Mouse (Mus musculus) liver, adult 2 months (tissue): ENCODE measurements around the gene Mtch1. TPM values are rescaled to one million over a fixed set of nuclear protein-coding genes. Genes with fewer than 3 reads are reported as not detected.

Source experiments
- DNase-seq: peaks from one replicate; pipeline ENCODE4 v3.0.0-alpha.2; 2011; ENCODE audit warnings: low read depth, low spot score; ENCODE audit errors: extremely low read depth
- H3K27ac ChIP-seq: fragments of 200-500 bp; replicated peaks from 2 replicates; pipeline ENCODE4 v1.5.1; 2012; ENCODE audit warnings: low read depth, mild to moderate bottlenecking, control low read depth, inconsistent platforms, low read length; ENCODE audit not compliant: insufficient read depth
- H3K27me3 ChIP-seq: fragments of 200-500 bp; 2 replicates; pipeline ENCODE4 v1.6.1; 2012; ENCODE audit warnings: mild to moderate bottlenecking, moderate library complexity, low read length, inconsistent platforms; ENCODE audit not compliant: control insufficient read depth, insufficient read depth
- H3K36me3 ChIP-seq: fragments of 200-500 bp; 2 replicates; pipeline ENCODE4 v1.6.1; 2012; ENCODE audit warnings: low read length, inconsistent platforms; ENCODE audit not compliant: control insufficient read depth, insufficient read depth
- H3K4me1 ChIP-seq: fragments of 200-500 bp; 2 replicates; pipeline ENCODE4 v1.6.1; 2011; ENCODE audit warnings: low read length; ENCODE audit not compliant: control insufficient read depth, insufficient read depth
- H3K4me3 ChIP-seq: fragments of 200-500 bp; 2 replicates; pipeline ENCODE4 v1.5.1; 2011; ENCODE audit warnings: low read depth, mild to moderate bottlenecking, control low read depth, low read length, moderate library complexity; ENCODE audit not compliant: insufficient read depth
- H3K79me2 ChIP-seq: fragments of 200-500 bp; 2 replicates; pipeline ENCODE4 v1.6.1; 2012; ENCODE audit warnings: inconsistent platforms, mild to moderate bottlenecking, low read length, moderate library complexity; ENCODE audit not compliant: control insufficient read depth, insufficient read depth
- H3K9ac ChIP-seq: fragments of 200-500 bp; 2 replicates; pipeline ENCODE4 v1.6.1; 2012; ENCODE audit warnings: low read depth, mild to moderate bottlenecking, control low read depth, inconsistent platforms, low read length
- CTCF ChIP-seq: fragments of 200-500 bp; IDR thresholded peaks from 2 replicates; pipeline ENCODE4 v1.5.1; 2011; ENCODE audit warnings: low read depth, low read length, control low read depth
- POLR2A ChIP-seq: fragments of 200-500 bp; IDR thresholded peaks from 2 replicates; pipeline ENCODE4 v1.6.1; 2011; ENCODE audit warnings: low read length, control low read depth; ENCODE audit not compliant: insufficient read depth; ENCODE audit errors: extremely low read depth
- WGBS: fragments of 180-500 bp; shearing (Covaris S2); methylation state at CpG from one replicate; pipeline ENCODE4 v1.1.7; 2018; 5-methylcytosine and 5-hydroxymethylcytosine counted together
- polyA plus RNA-seq: library from polyadenylated mRNA; depleted of rRNA; stranded (reverse); fragments of >200 nt; gene quantifications from 2 replicates; pipeline ENCODE4 v1.2.3, GENCODE M21; 2012
- total RNA-seq: library from RNA; depleted of rRNA; stranded (reverse); fragments of >200 nt; gene quantifications from 2 replicates; pipeline ENCODE4 v1.2.3, GENCODE M21; 2014

The Mtch1 gene
- total and polyA plus RNA-seq, 2 experiments, result 82.7 to 136 TPM

DNA sequence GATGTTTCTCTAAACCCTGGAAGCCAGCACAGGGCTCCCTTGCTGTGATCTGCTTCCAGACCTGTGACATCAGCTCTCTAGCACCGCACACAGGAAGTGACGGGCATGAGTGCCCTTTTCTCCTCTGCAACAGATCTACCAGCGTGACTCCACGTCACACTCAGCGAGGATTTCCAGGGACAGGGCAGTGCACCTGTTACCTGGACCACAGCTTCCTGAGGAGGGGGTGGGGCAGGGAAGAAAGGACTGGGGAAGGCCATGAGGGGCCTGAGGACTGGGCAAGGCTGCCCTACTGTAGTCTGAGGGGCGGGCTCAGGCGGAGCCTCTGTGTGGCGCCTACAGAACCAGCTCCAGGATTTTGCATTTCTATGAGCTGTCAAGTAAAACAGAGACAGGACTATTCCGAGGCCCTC is 6.1 kb downstream of the Mtch1 start:
- WGBS, result 57% methylated on average over 9 of the region's 9 CpGs
- Histone ChIP-seq H3K27me3 (no peaks in the 10 kb centered on the region), H3K36me3 (peaks cover 2% of the 10 kb centered on the region), H3K9ac (no peak overlapping the region), H3K4me1 (peaks cover 7% of the 10 kb centered on the region; the same call in 1 of the 2 replicates), H3K4me3 (no peak overlapping the region), H3K79me2 (no peaks in the 10 kb centered on the region), H3K27ac (no peak overlapping the region)
- TF ChIP-seq POLR2A, result no peak
- no peak for TF ChIP-seq CTCF
- no peak for DNase-seq

DNA sequence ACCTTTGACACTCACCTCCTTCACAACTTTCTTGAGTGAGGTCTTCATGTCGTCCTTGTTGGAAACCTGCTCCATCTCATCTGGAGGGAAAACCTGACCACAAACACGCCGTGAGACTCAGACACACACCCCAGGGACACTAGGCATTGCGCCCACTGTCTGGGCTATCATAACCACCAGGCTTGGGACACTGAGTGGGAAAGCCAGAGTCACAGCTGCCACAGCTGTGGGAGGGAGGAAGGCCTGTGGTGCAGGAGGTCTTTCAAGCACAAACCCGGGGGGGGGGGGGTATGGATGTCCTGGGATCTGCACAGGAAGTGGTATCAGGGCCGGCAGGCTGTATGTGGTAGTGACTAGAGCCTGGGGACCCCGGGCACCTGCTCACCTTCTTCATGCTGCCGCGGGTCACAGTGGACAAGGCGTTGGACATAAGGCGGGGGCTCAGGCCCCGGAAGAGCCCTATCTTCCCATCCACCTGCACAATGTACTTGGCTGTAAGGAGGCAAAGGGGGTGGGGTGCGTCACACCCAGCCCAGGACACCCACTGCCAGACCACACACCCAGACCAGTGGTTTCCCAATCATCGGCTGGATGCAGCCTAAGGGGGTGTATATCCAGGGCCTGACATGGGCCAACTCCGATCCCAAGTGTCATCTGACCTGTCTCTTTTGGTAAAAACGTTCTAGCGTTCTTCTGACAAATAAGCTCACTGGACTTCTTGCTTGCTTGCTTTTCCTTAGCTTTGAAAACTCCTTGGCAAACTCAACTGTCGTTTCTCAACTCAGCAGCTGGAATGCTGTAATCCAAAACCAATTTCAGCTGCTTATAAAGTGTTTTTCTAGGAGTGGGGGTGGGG is 7.1 kb downstream of the Mtch1 start:
- WGBS, result 81% methylated on average over 18 of the region's 18 CpGs
- H3K79me2 ChIP-seq, result no peaks in the 10 kb centered on the region
- DNase-seq, result no peak
- peaks cover 4% of the 10 kb centered on the region; the same call in 1 of the 2 replicates for H3K4me1 ChIP-seq
- H3K4me3 ChIP-seq, result no peak overlapping the region
- no peak overlapping the region for H3K9ac ChIP-seq
- no peak for TF ChIP-seq POLR2A
- H3K27ac ChIP-seq, result no peak overlapping the region
- no peaks in the 10 kb centered on the region for H3K27me3 ChIP-seq
- peaks cover 9% of the 10 kb centered on the region for H3K36me3 ChIP-seq

DNA sequence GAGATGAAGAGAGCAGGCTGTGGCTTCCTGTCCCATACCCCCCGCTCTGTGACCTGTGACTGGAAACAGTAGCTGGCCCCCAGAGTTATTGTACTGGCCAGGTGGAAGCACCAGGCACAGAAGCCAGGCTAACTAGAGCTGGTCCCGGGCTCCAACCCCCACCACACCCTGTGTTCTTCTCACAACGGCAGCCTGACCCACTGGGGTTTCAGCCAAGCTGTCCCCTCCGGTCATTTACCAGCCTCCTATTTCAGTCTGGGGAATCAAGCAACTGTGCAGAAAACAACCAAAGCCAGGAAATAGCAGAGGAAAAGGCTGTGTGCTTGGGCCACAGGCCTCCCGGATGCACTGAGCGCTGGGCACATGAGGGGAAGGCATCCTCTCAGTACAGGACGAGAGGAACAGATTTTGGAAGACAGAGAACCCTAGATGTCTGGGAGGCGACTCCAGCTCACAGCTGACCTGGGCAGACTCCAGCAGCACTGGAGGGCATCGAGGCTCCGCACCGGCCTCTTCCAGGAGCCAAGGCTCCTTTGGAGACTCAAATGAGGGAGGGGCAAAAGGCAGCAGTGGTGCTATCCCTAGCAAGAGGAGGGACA is 8.5 kb downstream of the Mtch1 start:
- no peak overlapping the region for H3K9ac ChIP-seq
- H3K4me3 ChIP-seq, result no peak overlapping the region
- no peak for DNase-seq
- H3K4me1 ChIP-seq, result peaks cover 4% of the 10 kb centered on the region; the same call in 1 of the 2 replicates
- H3K27me3 ChIP-seq, result no peaks in the 10 kb centered on the region
- no peaks in the 10 kb centered on the region for H3K79me2 ChIP-seq
- H3K36me3 ChIP-seq, result peaks cover 9% of the 10 kb centered on the region
- TF ChIP-seq CTCF (no peak), POLR2A (no peak)
- WGBS, result 82% methylated on average over 11 of the region's 11 CpGs
- H3K27ac ChIP-seq, result peak overlapping the region; percentile 18; the same call in 1 of the 2 replicates

DNA sequence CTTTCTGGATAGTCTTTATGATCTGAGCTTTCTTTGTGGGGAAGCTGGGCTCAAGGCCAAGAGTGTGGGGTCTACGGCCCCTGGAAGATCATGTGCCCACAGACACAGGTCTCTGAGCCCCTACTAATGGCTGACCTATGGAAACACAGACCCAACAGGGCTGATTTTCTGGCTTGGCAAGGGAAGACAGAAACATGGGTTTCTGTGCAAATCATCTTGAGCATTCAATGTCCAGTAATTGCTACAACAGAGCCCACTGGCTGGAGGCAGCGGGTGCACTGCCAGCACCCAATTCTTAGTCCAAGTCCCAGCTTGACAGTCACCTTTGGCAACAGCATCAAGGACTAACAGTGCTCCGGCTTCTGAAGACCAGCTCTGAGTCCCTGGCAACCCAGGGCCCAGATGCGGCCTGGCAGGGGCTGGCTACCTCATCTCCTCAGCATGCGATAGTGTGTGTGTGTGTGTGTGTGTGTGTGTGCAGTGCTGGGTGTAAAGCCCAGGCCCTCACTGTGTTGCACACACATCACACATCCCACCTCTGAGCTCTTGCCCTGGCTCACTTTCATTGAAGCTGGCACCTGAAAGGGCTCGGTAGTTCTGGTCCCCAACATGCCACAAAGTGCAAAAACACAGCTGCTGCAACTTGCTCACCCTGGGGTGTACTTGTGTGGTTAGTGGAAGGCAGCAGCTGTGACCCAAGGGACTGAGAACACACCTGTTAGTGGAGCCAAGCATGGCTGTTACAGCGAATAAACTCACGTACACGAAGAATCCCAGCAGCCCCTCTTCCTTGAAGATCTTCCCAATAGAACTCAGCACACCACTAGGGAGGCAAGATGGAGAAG is 9.5 kb downstream of the Mtch1 start:
- WGBS, result 90% methylated on average over 9 of the region's 9 CpGs
- H3K27ac ChIP-seq, result no peak overlapping the region
- no peak for TF ChIP-seq POLR2A
- no peak for TF ChIP-seq CTCF
- H3K36me3 ChIP-seq, result peaks cover 9% of the 10 kb centered on the region
- H3K79me2 ChIP-seq, result no peaks in the 10 kb centered on the region
- H3K4me3 ChIP-seq, result no peak overlapping the region
- no peak overlapping the region for H3K9ac ChIP-seq
- no peaks in the 10 kb centered on the region for H3K27me3 ChIP-seq
- no peak for DNase-seq
- peaks cover 4% of the 10 kb centered on the region; the same call in 1 of the 2 replicates for H3K4me1 ChIP-seq

DNA sequence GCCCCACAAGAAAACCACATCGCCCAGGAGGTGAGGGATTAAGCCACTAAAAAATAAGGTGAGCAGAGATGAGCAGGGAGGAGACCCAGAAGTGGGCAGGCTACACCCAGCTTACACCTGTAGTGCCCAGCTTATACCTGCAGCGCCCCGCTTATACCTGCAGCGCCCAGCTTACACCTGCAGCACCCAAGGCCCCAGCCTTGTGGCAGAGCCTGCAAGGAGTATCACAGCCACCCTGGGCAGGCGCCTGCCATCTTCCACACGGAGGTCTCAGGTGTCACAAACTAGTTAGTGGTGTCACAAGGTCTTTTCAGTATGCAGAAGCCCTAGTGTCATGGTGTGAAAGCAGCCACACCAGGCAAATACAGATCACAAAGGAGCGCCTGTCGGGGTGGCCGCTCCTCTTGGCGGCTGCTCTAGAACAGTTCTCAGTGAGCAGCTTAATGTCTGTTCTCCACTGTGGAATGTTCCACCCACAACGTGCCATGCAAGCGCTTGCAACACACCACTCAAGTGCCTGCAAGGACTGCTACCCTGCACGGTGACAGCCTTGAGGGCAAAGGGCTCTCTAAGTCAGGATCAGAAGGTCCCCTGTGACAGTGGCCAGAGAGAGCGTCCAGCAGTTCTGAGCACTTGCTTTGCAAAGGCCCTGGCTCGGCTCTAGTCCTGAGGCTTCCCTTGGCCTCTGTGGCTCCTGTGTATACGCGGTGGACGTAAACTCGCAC is 11.3 kb downstream of the Mtch1 start:
- H3K4me1 ChIP-seq, result peaks cover under 1% of the 10 kb centered on the region; the same call in 1 of the 2 replicates
- no peaks in the 10 kb centered on the region for H3K27me3 ChIP-seq
- H3K27ac ChIP-seq, result no peak overlapping the region
- no peaks in the 10 kb centered on the region for H3K79me2 ChIP-seq
- no peak overlapping the region for H3K9ac ChIP-seq
- TF ChIP-seq CTCF (no peak), POLR2A (no peak)
- DNase-seq, result no peak
- WGBS, result 90% methylated on average over 19 of the region's 19 CpGs
- peaks cover 10% of the 10 kb centered on the region for H3K36me3 ChIP-seq
- no peak overlapping the region for H3K4me3 ChIP-seq
